Mouse (Mus musculus) brain, adult 2 months (tissue): ENCODE data around the gene Tubgcp2.
A peak's percentile ranks its signal among the peaks of the same experiment; 100 is the strongest.

Experiments used
- DNase-seq: peaks from one replicate; pipeline ENCODE4 v3.0.0; 2011; ENCODE audit warnings: low read depth, low spot score

Tubgcp2 gene

DNA sequence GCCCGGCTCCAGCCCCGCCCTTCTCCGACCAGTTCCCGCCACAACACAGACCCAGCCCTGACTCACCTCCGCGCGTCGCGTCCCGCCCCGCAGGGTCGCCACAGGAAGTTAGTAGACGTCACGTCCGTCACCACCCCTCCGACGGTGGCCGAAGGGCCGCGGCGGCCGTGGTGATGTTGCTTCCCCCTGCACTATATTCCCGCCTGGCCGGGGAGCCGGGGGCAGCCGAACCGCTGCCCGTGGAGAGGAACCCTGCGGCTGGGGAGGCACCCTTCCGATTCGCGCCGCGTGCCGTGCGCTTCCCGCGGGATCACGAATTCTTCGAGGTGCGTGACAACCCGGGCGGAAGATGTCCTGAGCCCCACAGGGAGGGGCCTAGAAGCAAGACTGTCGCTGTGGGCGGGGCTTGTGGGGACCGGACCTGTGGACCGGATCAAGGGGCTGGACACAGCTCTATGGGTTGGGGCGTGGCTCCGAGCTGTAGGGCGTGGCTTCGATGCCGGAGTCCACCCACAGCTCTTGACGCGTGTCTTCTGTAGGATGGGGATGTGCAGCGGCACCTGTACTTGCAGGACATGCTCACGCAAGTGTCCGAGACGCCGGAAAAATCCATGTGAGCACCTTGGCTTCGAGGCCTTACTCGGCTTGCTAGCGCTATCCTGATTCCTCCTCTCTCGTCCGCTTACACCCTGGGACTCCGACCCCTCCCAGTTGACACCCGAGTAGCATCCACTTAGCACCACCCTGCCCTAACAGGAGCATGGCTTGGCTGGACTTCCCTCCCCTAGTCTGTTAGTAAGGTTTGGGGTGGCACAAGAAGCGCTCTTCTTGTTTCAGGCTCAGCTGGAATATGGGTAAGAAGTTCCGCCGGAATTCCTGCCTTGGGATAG is at the start of gene Tubgcp2, which contains the start of gene Zfp511:
TSS of gene Tubgcp2 (minus strand) at position 389 of the 890 bp plus-strand sequence.
TSS of gene Zfp511 (plus strand) at position 111 of the 890 bp plus-strand sequence.
- peak; percentile 98 for DNase-seq

DNA sequence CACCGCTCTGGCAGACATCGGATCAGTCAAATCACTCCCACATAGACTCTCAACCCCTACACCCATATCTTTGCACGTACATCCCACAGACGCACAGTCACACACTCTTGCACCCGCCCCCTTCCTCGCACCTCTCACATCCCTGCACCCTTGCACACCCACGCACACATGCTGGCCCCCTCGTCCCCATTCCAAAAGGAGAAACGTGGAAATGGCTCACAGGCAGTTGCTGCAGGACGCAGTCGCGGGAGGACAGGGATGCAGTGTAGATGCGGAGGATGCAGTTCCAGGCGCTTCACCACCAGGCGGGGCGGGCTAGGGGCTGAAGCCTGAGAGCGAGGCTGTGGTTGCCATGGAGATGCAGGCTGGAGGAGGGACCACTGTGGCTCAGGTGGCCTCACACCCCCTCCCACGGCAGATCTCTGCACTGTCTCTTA is 45.8 kb upstream of the Tubgcp2 start, which contains the start of gene Caly:
TSS of gene Caly (minus strand) at position 307 of the 437 bp plus-strand sequence.
- peak; percentile 97 for DNase-seq

DNA sequence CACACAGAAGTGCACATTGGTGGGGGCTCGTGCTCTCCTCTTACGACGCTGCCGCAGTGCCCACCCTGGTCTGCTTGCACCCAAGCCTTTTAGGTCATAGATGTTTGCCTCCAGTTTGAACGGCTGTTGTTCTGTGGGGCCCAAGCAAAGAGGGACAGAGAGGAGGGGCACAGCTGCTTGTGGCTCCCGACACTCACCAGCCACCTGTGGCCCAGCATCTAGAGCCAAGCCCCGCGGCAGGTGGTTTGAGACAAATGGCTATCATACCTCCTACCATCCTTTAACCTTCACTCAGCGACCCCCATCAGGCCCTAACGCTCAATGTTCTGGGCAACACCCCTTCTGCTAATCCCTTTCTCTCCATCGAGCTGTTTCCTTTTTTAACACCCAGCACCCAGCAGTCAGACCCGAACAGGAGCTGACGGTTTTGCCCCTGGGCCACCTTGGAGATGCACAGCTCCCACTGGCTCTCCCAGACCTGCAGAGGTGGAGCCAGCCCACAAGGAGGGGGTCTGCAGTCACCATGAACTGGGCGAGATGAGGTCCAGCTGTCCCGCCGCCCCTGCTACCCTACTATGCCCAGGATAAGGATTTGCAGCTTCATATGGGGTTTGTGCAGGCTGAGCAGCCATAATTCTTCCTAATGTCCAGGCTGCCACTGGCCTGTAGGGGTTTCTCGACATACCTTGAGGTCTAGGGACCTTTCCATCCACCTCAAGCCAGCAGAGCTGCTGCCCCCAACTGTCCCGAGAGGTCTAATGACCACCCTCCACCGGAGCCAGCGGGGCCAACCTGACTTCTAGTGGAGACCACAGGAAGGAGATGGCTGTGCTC is 45.2 kb upstream of the Tubgcp2 start:
- peak; percentile 80 for DNase-seq

DNA sequence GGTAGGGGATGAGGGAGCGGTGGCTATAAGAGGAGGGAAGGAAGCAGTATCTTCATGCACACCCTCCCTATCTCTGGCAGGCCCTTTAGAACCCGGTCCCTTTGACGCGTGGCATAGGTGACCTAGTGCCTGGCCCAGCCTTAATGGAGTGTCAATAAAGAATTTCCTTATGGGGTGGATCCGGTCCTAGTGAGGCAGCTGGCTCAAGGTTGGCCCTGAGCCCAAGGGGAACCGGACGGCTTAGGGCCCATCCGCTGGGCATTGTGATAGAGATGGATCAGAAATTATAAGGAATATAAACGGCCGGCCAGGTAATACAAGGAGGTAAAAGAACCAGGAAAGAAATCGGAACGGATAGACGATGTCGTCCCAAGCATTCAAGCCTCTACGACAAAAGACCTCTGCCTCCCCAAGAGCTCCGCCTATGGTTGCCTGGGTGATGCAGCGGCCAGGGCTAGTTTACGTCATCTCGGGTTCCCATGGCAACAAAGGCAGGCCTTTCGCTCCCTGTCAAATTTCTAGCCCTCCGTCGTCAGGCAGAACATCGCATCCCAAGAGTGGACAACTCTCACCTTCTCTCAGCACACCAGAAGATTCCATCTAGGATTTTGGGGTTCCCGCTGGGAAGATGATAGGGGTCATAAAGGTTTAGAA is 44.2 kb upstream of the Tubgcp2 start:
- peak; percentile 99 for DNase-seq

DNA sequence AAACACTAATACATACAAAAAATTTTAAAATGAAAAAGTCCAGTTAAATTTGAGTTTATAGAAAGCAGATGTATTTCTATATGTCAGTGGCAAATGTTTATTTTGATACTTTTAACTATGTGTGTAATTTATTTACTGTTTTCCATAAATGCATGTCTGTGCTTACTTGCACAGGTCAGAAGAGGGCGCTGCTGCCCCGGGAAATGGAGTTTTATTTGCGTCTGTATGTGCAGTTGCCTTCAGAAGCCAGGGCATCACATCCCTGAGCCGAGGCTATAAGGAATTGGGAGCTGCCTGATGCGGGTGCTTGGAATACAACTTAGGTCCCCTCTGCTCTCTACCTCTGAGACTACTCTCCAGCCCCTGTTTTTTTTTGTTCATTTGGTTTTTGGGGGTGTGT is 42.2 kb upstream of the Tubgcp2 start:
- peak; percentile 95 for DNase-seq

DNA sequence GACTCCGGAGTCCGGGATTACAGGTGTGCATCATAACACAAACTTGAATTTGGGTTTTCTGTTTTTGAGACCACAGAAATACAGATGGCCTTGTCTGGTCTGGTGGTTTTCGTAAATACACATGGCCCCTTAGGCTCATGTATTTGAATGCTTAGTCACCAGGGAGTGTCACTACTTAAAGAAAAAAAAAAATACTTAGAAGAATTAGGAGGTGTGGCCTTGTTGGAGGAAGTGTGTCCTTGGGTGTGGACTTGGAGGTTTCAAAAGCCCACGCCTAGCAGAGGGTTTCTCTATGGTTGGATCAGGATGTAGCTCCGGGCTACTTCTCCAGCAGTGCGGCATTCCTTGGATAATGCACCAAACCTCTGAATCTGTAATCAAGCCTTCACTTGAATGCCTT is 41.2 kb upstream of the Tubgcp2 start:
- no peak for DNase-seq

DNA sequence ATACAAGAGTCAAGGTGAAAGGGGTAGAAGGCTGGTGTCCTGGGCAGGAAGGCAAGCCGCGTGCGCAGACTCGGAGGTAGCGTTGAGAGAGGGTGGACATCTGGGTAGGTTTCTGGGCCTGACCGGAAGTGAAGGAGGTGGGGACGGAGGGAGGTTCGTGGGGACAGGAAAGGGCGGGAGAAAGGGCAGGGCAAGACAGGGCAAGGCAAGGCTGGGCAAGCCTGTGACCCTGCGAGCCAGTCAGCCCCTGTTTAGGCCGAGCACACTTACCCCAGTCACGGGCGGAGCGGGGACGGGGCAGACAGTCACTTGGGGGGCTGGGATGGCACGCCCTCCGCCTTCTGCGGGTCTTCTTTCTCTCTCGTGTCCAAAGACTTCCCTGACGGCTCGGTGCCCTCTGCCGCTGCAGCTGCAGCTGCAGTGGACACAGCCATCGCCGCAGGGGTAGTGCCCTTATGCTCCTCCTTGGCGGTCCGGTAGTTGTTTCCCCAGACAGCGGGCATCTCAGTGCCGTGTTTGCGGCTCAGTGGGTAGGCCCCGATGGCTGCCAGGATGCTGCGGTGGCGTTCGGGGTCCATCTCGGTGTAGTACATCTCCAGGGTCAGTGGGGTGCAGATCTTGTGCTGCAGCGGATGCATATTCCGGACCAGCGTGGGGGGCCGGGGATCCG is 33.7 kb upstream of the Tubgcp2 start:
- DNase-seq, result no peak

DNA sequence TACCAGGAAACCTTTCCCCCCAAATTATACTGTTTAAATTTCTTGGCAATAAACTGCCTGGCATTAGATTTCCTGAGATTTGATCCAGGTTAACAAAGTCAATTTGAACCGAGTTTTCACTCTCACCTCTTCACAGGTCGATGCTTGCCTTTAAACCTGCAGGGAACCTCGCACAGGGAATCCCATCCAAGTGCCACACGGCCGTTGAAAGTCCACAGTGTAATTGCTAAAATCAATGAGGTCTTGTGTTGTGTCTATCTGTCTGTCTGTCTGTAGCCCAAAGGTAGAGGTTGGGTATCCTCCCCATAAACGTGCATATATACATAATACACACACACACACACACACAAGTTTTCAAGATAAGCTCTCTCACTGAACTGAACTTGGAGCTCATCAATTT is 30.9 kb upstream of the Tubgcp2 start:
- DNase-seq, result no peak

DNA sequence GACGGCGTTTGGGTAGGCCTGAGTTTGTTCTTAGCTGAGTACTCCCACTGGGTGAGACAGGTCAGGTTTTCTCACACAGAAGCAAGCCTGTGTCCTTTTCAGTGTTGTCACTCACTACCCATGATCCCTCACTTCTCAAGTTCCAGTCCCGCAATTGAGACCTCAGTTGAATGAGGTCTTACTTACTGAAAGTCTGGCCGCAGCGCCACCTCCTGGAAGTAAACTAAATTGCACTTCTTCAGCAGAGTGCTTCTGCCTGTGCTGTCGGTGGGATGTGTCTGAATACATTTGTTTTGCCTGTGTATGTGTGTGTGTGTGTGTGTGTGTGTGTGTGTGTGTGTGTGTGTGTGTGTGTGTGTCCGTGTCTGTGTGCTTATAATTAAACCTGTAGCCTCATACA is 26.6 kb upstream of the Tubgcp2 start:
- peak; percentile 89 for DNase-seq

DNA sequence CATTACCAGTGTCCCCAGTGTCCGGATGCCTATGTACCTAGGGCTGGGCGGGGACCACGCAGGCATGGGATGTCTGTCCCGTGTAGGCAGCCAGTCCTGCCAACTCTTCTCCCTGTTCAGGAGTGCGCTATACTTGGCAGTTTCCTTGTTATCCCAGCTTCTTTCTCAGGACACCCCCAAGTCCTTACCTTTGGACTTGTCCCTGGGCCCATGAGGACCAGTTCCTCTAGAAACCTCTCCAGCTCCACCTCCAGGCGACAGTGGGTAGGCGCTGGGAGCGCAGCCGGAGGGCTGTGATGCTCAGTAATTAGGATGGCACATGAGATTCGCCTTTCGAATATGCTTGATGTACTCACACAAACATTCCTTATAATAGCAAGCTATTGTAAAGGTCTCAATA is 25.8 kb upstream of the Tubgcp2 start:
- DNase-seq, result no peak

DNA sequence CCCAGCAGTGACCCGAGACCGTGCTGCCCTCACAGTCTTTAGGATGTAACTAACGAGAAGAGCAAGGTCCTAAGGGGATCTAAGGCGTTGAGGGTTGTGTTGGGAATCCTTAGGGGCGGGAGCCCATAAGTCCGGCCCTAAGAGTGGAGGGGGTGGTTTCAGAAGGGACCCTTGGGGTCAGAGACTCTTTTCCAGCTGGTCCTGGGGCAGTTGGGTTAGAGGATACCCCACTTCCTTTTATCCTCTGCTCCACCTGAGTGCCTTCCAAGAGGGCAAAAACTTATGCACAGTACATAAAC is 25.3 kb upstream of the Tubgcp2 start:
- DNase-seq, result no peak

DNA sequence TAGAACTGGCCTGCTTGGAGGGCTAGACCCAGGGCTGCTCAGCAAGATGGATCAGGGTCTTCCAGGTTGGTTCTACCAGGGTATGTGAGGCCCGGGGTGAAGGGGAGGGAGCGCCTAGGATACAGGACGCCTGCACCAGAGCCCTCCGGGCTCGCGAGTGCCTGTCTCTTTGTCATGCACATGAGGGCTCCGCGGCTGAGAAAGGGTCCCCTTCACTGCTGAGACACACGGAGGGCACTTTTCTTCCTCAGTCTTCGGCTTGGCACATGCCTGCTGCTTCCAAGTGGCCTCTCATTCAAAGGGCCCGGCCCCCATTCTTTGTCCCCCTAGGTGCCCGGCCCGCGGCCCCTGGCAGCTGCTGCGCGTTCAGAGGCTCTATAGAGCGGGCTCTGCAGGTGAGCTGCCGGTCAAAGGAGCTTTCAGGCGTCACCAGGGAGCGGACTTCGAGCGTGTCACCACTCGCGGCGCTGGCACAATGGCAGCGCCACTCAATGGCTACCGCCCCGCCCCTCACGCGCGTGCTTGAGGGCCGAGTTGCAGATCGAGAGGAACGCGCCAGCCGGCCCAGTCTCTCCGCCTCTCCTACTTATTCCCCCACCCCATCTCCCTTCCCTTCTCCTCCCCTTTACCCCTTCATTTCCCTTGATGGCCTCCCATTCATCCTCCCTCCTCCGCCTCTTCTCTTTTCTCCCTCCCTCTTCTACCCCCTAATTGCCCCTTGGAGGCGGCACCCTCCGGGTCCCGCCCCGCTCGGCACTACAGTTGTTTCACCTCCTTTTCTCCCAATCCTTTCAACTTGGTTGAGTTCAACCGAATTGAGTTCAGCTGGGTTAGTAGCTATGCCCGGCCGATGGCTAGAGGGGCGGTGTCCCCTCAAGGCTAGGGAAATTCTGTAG is 24.7 kb upstream of the Tubgcp2 start:
- DNase-seq, result peak; percentile 29

DNA sequence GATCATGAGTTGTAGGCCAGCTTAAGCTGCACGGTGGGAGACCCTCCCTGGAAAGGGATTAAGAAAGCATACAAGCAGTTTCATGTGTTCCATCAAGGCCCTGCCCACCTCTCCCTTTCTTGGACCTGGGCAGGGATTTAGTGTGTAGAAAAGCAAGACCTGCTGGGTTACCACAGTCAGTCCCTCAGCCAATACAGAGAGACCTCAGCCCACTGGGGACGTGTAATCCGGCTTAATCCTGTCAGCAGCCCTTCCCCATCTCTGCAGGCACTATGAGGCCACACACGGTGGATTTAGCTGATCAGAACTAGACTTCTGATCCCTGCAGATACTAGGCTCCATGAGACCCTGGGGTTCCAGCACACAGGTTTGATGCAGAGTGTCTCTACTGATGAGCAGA is 23.1 kb upstream of the Tubgcp2 start:
- DNase-seq, result no peak

DNA sequence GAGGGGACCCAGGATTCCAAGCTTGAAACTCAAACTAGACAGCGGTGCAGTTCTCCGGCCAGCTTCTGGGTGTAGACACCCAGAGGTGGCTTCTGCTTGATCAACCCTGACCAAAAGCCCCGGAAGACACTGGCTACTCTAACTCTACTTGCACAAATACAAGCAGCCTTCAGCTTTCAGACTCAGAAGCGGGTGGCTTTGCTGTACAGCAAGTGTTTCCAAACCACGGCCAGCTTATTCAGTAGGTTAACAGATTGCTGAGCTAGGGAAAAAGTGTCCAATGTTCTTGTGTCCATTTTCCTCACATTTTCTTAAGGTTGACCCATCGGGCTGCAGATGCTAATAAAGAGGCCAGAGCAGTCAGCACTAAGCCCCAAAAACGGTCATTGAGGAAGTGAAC is 22.1 kb upstream of the Tubgcp2 start:
- no peak for DNase-seq

DNA sequence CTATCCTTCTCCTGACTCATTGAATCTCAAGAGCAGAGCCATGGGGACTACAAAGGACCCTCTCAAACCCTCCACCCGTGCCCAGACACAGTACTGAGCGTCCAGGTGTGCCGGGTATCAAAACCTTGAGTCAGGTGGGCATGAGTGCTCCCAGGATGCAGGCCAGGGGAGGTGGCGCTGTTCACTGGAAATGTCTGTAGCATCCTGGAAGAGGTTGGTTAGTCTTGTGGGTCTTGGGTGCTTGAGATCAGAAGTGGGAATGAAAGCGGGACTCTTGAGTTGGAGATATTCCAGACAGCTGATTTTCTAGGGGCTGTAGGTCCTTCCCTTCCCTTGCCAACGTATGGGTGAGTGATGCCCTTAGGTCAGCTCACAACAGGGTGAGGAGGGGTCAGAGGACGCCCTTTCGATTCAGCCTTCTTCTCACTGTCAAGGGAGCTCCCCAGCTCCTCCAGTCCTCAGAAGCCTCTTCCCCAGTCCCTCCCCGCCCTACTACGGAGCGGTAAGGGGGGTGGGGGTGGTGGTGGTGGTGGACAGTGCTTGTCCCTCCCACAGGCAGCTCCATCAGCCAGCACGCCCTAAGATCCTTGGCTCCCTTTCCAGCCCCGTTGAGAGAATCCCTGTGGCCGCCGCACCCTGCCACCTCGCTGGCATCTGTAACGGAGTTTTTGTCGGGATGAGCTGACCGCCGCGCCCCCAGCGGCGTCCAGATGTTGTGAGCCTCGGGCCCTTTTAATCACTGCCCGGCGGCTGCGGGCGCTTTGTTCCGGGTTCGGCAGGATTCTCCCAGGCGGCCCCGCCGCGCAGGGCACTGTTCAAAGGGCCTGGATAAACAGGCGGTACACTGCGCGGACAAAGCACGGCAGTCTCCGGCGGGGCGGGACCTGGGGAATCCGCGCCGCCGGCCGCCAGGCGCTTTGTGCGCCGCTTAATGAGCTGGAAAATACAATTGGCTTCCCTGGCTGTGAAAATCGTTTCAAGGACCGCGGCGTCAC is 21.2 kb upstream of the Tubgcp2 start:
- DNase-seq, result peak; percentile 18

DNA sequence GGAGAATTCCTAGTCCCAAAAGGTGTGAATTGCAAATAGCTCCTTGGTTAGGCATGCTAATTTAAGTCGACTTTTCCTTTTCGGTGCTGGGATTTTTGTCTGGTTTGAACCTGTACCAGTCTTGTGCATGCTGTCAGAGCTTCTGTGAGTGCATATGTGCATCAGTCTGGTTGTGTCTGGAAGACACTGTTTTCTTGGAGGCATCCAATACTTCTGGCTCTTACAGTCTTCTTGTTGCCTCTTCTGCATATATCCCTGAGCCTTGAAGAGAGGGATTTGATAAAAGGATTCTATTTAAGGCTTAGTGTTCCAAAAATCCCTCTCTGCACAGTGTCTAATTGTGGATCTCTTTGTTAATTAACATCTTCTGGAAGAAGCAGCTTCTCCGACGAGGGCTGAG is 17.7 kb upstream of the Tubgcp2 start:
- peak; percentile 69 for DNase-seq

DNA sequence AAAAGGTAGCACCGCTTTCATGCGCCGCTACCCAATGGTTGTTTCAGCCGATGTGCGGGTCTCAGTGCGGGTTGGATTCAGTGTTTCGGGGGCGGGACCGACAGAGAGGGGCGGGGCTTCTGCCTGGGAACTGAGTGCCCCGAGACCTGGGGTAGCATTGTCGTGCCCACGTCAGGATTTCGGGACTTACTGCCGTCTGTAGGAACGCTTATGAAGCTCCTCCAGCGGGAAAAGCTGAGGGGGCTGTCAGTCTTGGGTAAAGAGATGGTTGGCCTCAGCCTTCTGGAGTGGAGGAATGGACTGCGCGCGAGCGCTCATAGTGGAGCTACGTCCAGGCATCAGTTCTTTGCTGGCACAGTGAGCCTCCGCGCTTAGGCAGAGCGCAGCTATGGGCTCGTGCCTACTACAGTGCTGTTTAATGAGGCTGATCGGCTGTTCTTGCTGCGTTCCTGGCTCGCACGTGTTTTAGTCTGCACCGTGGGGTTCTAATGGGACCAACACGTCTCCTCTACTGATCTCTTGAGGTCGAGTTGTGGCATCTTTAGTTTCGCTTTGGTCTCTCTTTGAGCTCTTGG is 12.7 kb upstream of the Tubgcp2 start:
- peak; percentile 52 for DNase-seq

DNA sequence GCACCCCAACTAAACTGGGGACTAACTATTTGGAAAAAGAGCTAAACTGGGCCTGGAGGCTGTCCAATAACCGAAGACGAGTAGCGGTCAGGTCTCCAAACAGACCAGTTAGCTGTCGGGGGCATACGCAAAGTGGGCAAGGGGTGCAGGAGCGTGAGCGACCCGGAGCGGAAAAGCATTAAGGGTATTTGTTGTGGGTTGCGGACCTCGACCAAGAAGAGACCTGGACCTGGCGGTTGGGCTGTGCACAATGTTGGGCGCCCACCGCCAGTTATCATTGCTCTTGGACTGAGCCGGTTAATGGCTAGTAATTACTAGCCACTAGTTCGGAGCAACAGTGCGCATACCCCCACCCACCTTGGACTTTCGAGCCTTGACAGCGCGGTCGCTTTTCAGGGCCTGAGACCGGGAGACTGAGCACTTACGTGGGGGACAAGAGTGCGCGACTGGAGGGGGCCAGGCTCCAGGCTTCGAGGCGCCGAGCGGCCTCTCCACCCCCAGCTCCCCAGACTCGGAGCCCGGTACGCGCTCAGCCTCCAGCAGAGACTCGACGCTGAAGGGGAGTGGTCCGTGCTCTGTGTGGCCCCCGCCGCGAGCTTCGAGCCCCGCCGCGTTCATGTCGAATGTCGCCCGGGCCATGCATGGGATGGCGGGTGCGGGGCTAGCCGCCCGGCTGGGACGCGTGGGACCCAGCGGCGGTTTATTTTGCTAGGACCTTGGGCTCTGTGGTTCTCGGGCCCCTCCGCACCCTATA is 12.1 kb upstream of the Tubgcp2 start, which contains the start of gene Msx3:
TSS of gene Msx3 (minus strand) at position 729 of the 754 bp plus-strand sequence.
- DNase-seq, result no peak
